Mouse (Mus musculus) thymus, adult 2 months (tissue): ENCODE measurements around the gene Mest. TPM values are rescaled to one million over a fixed set of nuclear protein-coding genes. Genes with fewer than 3 reads are reported as not detected.

Experiments
- DNase-seq: peaks from one replicate; pipeline ENCODE4 v3.0.0; 2021
- H3K27ac ChIP-seq: fragments of 200-500 bp; 2 replicates; pipeline ENCODE4 v1.5.1; 2012; ENCODE audit warnings: low read length, control low read depth; ENCODE audit not compliant: control insufficient read depth, insufficient read depth
- H3K27me3 ChIP-seq: fragments of 200-500 bp; 2 replicates; pipeline ENCODE4 v1.6.1; 2012; ENCODE audit warnings: mild to moderate bottlenecking, low read length, moderate library complexity, mixed read lengths; ENCODE audit not compliant: control insufficient read depth, insufficient read depth
- H3K36me3 ChIP-seq: fragments of 200-500 bp; 2 replicates; pipeline ENCODE4 v1.6.1; 2012; ENCODE audit warnings: mild to moderate bottlenecking, low read length, moderate library complexity; ENCODE audit not compliant: control insufficient read depth, insufficient read depth
- H3K4me1 ChIP-seq: fragments of 200-500 bp; replicated peaks from 2 replicates; pipeline ENCODE4 v1.6.1; 2012; ENCODE audit warnings: low read length; ENCODE audit not compliant: control insufficient read depth, insufficient read depth
- H3K4me3 ChIP-seq: fragments of 200-500 bp; 2 replicates; pipeline ENCODE4 v1.5.1; 2012; ENCODE audit warnings: mild to moderate bottlenecking, low read length, control low read depth, moderate library complexity; ENCODE audit not compliant: control insufficient read depth, insufficient read depth
- CTCF ChIP-seq: fragments of 200-500 bp; IDR thresholded peaks from 2 replicates; pipeline ENCODE4 v1.5.1; 2012; ENCODE audit warnings: mild to moderate bottlenecking, control low read depth, low read length, moderate library complexity, borderline replicate concordance; ENCODE audit not compliant: control insufficient read depth, poor library complexity, insufficient read depth; ENCODE audit errors: extremely low read depth
- POLR2A ChIP-seq: fragments of 200-500 bp; IDR thresholded peaks from 2 replicates; pipeline ENCODE4 v1.6.1; 2012; ENCODE audit warnings: mild to moderate bottlenecking, low read length, control low read depth, moderate library complexity; ENCODE audit not compliant: control insufficient read depth, poor library complexity, insufficient read depth; ENCODE audit errors: extremely low read depth
- WGBS: fragments of 180-500 bp; shearing (Covaris S2); methylation state at CpG from one replicate; pipeline ENCODE4 v1.1.7; 2018; 5-methylcytosine and 5-hydroxymethylcytosine counted together
- polyA plus RNA-seq: library from polyadenylated mRNA; depleted of rRNA; stranded (reverse); fragments of >200 nt; gene quantifications from 2 replicates; pipeline ENCODE4 v1.2.3, GENCODE M21; 2012

The Mest gene
- polyA plus RNA-seq, 1 experiment = 13.3 TPM

DNA sequence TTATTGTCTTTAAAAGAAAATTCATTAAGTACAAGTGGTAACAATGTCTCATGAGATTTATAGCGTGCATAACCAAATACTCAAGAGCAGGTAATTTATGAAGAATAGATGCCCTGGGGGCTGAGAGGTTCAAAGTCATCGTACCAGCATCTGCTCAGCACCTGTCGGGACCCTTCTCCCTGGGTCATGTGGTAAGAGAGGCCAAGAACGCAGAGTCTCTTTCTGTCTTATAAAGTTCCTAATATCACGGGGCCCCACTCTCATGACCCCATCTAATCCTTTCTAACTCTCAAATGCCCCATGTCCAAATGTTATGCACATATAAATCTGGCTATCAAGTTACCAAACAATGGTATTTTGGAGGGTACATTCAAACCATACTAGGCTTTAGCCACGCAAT is 20.5 kb upstream of the Mest start:
- TF ChIP-seq POLR2A = no peak
- TF ChIP-seq CTCF = no peak
- H3K4me3 ChIP-seq = no peak overlapping the region
- no peaks in the 10 kb centered on the region for H3K27me3 ChIP-seq
- no peak for DNase-seq
- no peaks in the 10 kb centered on the region; the same call in 1 of the 2 replicates for H3K4me1 ChIP-seq
- no peak overlapping the region for H3K27ac ChIP-seq
- WGBS = 95% methylated on average over 6 of the region's 6 CpGs
- no peaks in the 10 kb centered on the region for H3K36me3 ChIP-seq

DNA sequence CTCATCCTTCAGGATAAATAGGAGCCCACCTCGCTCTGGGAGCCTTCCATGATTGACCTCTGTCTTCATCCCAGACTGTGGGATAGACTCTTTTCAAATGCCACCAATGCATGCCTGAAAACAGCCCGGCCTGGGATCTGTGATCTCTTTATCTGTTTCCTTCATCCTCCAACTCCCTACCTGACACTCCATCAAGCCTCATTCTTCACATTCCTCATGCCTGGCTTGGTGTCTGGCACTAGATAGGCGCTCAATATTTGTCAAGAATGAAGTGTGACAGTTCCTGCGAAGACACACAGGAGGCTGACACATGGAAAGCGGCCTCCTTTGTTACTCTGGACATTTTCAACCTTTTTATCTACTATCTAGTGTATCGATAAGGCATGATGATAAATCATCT is 19.9 kb upstream of the Mest start:
- TF ChIP-seq POLR2A = no peak
- TF ChIP-seq CTCF = no peak
- Histone ChIP-seq H3K27me3 (no peaks in the 10 kb centered on the region), H3K27ac (no peak overlapping the region), H3K36me3 (no peaks in the 10 kb centered on the region), H3K4me1 (no peaks in the 10 kb centered on the region; the same call in 1 of the 2 replicates), H3K4me3 (no peak overlapping the region)
- WGBS = 88% methylated on average over 6 of the region's 6 CpGs
- DNase-seq = no peak

DNA sequence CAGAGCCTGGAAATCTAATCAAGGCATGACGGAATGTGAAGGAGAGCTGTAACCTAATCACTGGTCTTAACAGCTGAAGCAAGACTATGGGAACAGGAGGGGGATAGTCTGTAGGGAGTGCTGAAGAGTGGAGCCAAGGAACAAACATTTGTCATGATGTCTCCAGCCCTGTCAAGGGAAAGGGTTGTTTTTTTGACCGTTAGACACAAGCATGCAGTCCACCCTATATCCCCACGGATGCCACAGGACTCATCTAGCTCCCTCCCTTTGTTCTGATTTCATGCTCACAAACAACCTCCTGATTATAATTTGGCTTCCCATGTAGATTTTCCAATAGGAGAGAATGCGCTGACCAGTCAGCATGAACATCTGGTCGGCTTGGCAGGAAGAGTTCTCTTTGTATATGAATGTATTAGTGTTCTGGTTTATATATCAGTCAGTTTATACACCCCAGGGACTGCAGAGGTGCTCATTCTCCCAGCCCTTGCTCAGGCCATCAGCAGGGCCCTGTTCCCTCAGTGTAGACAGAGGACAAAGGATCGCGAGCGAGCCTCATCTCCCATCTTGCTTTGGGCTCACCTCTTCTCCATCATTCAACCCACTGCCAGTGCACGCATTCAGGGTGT is 19.3 kb upstream of the Mest start:
- 91% methylated on average over 9 of the region's 9 CpGs for WGBS
- Histone ChIP-seq H3K27ac (no peak overlapping the region), H3K4me3 (no peak overlapping the region)

DNA sequence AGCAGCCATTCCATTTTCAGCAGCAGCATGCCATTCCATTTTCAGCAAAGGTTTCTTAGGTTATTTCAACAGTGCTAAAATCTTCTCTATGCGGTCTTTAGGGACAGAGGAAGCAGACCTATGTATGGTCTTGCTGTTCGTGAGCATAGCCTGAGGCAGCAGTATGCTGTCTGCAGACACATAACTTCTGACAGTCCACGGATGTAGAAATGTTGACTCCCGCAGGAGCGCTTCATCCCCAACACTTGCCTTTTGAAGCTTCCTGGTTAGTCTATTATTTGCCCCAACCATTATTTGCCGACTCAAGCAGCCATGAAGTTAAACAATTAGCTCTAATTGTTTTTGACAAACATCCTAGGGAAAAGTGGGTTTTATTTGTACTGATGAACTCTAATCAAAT is 14.2 kb upstream of the Mest start:
- no peaks in the 10 kb centered on the region; the same call in 1 of the 2 replicates for H3K4me1 ChIP-seq
- no peak for TF ChIP-seq CTCF
- no peak for TF ChIP-seq POLR2A
- H3K27ac ChIP-seq = no peak overlapping the region
- no peaks in the 10 kb centered on the region for H3K27me3 ChIP-seq
- H3K36me3 ChIP-seq = no peaks in the 10 kb centered on the region
- DNase-seq = no peak
- 97% methylated on average over 6 of the region's 6 CpGs for WGBS
- H3K4me3 ChIP-seq = no peak overlapping the region

More for the DNA sequence above, 19.3 kb upstream of the Mest start:
- H3K4me1 ChIP-seq = no peaks in the 10 kb centered on the region; the same call in 1 of the 2 replicates
- TF ChIP-seq POLR2A (no peak), CTCF (no peak)
- H3K36me3 ChIP-seq = no peaks in the 10 kb centered on the region
- DNase-seq = no peak
- H3K27me3 ChIP-seq = no peaks in the 10 kb centered on the region

DNA sequence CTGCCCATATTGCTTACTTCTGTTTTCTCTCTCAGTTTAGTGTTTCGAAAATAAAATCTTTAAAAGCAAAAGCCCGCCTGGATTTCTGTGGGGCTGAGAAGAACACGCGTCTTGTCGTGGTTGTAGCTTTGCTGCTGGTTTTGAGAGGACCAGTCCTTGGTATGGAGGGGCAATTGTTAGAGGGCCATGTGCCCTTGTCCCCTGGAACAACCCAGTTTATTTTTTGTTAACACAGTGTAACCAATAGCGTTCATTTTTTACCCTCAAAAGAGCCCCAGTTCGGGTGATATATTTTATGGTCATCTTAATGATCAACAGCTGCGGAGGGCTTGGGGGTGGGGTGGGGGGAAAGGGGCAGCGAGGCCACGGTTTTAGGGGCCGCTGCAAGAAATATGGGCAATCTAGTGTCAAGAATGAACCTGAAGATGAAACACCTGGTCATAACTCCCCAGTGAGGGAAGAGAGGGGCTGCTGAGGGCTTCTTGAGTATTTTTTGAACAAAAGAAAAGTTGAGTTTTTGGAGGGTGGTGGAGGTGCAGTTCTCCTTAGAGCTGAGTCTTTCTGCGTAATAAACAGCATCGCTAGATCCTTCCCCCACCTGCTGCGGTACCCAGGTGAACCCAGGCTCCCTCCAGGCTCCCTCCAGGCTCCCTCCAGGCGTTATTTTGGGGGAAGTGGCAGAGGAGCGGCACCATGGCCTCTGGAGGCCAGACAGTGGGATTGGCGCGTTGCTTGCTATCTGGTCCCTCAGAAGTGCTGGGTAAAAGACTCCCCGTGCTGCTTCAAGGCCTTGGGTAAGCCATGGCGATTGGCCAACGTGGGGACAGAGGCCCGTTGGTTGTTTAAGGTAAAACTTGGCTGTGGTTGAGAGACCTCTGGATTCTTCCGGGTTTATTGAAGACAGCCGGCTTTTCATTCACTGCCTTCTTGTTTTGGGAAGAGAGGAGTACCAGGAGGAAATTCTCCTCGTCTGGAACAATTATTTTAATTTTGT is 12.7 kb upstream of the Mest start:
- TF ChIP-seq CTCF (no peak), POLR2A (no peak)

DNA sequence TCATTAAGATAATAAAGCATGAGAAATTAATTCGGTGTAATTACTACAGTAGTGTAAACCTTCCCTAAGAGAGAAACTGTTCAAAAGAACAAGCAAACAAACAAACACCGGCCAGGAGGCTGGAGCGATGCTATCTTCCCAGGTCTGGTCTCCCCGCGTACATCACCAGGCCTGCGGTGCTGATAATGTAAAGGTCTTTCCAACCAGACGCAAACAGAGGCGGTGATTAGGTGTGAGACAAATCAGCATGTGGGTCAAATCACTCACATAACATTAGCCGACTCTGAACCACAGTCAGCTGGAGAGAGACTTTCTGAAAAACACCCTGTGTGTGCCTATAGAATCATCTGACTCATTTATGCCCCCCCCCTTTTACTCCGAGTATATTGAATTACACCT is 12.0 kb upstream of the Mest start:
- no peaks in the 10 kb centered on the region; the same call in 1 of the 2 replicates for H3K4me1 ChIP-seq
- WGBS = 94% methylated on average over 10 of the region's 10 CpGs
- H3K4me3 ChIP-seq = no peak overlapping the region
- TF ChIP-seq POLR2A (no peak), CTCF (no peak)
- DNase-seq = no peak
- no peak overlapping the region for H3K27ac ChIP-seq
- H3K36me3 ChIP-seq = no peaks in the 10 kb centered on the region
- H3K27me3 ChIP-seq = no peaks in the 10 kb centered on the region

More for the DNA sequence above, 12.7 kb upstream of the Mest start:
- no peak overlapping the region for H3K4me3 ChIP-seq
- DNase-seq = no peak
- H3K27ac ChIP-seq = no peak overlapping the region
- H3K36me3 ChIP-seq = no peaks in the 10 kb centered on the region
- no peaks in the 10 kb centered on the region for H3K27me3 ChIP-seq
- 91% methylated on average over 25 of the region's 25 CpGs for WGBS
- no peaks in the 10 kb centered on the region; the same call in 1 of the 2 replicates for H3K4me1 ChIP-seq
